ENCODE assay signal across 21 mouse cellular contexts in genomic region chr8:110519790-110520189, GRCm38 (mm10).
"Had no signal": no experiment of that assay in that cellular context is flagged by ENCODE, and none has a peak within 500 bp of the region (broad histone marks: within the 10 kb centered on the region; RNA-seq: fewer than 3 reads in every experiment).

No protein-coding gene starts in this region.

- DNase-seq: layer of hippocampus, postnatal 36 days; left cerebral cortex, postnatal 4 days; lung, postnatal 10 days; lung, postnatal 36 days; retina, postnatal 1 day; right cerebral cortex, postnatal 4 days; thymus, adult 2 months; thymus, postnatal 14 days; thymus, postnatal 4 days had no signal

- H3K4me3 ChIP-seq: left cerebral cortex, adult 2 months; limb, embryonic 12.5 days; limb, embryonic 15.5 days; lung, embryonic 15.5 days; megakaryocyte, embryonic 14.5 days; midbrain, embryonic 10.5 days; midbrain, embryonic 13.5 days; myocyte; neural tube, embryonic 13.5 days had no signal

- H3K27ac ChIP-seq: kidney, postnatal 0 days; left cerebral cortex, adult 2 months; limb, embryonic 12.5 days; limb, embryonic 15.5 days; liver, embryonic 14.5 days; lung, embryonic 15.5 days; midbrain, embryonic 10.5 days; midbrain, embryonic 13.5 days; neural tube, embryonic 13.5 days; stomach, postnatal 0 days had no signal

- H3K4me1 ChIP-seq: limb, embryonic 12.5 days; limb, embryonic 15.5 days; megakaryocyte, embryonic 14.5 days; midbrain, embryonic 10.5 days; midbrain, embryonic 13.5 days; neural tube, embryonic 13.5 days had no signal

- H3K9ac ChIP-seq: limb, embryonic 12.5 days; limb, embryonic 15.5 days; liver, embryonic 14.5 days; lung, embryonic 15.5 days; midbrain, embryonic 13.5 days; neural tube, embryonic 13.5 days had no signal

- H3K36me3 ChIP-seq: limb, embryonic 12.5 days; limb, embryonic 15.5 days; lung, embryonic 15.5 days; midbrain, embryonic 10.5 days; midbrain, embryonic 13.5 days; neural tube, embryonic 13.5 days had no signal

- H3K9me3 ChIP-seq: limb, embryonic 12.5 days; limb, embryonic 15.5 days; lung, embryonic 15.5 days; midbrain, embryonic 10.5 days; midbrain, embryonic 13.5 days; neural tube, embryonic 13.5 days had no signal

- H3K27me3 ChIP-seq: limb, embryonic 12.5 days; limb, embryonic 15.5 days; lung, embryonic 15.5 days; megakaryocyte, embryonic 14.5 days; midbrain, embryonic 13.5 days; neural tube, embryonic 13.5 days had no signal
